Comparison of ENCODE assay signal across 12 mouse cellular contexts in genomic region chr9:52190907-52191306, GRCm38 (mm10).
"Had no signal": no experiment of that assay in that cellular context is flagged by ENCODE, and none has a peak within 500 bp of the region (broad histone marks: within the 10 kb centered on the region; RNA-seq: fewer than 3 reads in every experiment).

No protein-coding gene starts in this region.

- H3K27me3 ChIP-seq: midbrain, embryonic 12.5 days; neural tube, embryonic 12.5 days had no signal

- H3K9me3 ChIP-seq: midbrain, embryonic 10.5 days; midbrain, embryonic 12.5 days; neural tube, embryonic 12.5 days had no signal

- H3K4me3 ChIP-seq: midbrain, embryonic 10.5 days; midbrain, embryonic 12.5 days; neural tube, embryonic 12.5 days had no signal

- H3K4me2 ChIP-seq: lung, embryonic 14.5 days; midbrain, embryonic 12.5 days; neural tube, embryonic 12.5 days had no signal

- H3K9ac ChIP-seq: lung, embryonic 14.5 days; midbrain, embryonic 12.5 days; neural tube, embryonic 12.5 days had no signal

- H3K36me3 ChIP-seq: midbrain, embryonic 10.5 days; midbrain, embryonic 12.5 days; neural tube, embryonic 12.5 days had no signal

- DNase-seq: lung, adult 18-20 months; lung, embryonic 14.5 days; lung, postnatal 10 days; lung, postnatal 4 days; midbrain, embryonic 14.5 days; right cerebral cortex, postnatal 14 days; thymus, adult 18-20 months; thymus, postnatal 14 days; thymus, postnatal 36 days had no signal

- H3K27ac ChIP-seq: midbrain, embryonic 10.5 days; midbrain, embryonic 12.5 days; neural tube, embryonic 12.5 days had no signal
